Mouse (Mus musculus) CH12.LX (cell line): ENCODE measurements around the gene Cobl.

Experiments
- EP300 ChIP-seq: IDR thresholded peaks from 2 replicates; pipeline ENCODE4 v1.6.1; 2011; ENCODE audit warnings: low read length, improper control_type of control experiment
- POLR2A ChIP-seq: IDR thresholded peaks from 2 replicates; pipeline ENCODE4 v1.6.1; 2011; ENCODE audit warnings: low read depth, mild to moderate bottlenecking, improper control_type of control experiment, low read length
- TCF12 ChIP-seq: IDR thresholded peaks from 2 replicates; pipeline ENCODE4 v1.6.1; 2014; ENCODE audit warnings: low read depth, mild to moderate bottlenecking, inconsistent platforms, low read length, improper control_type of control experiment
- USF1 ChIP-seq: IDR thresholded peaks from 2 replicates; pipeline ENCODE4 v1.6.1; 2014; ENCODE audit warnings: low read depth, mild to moderate bottlenecking, inconsistent platforms, low read length, improper control_type of control experiment

DNA sequence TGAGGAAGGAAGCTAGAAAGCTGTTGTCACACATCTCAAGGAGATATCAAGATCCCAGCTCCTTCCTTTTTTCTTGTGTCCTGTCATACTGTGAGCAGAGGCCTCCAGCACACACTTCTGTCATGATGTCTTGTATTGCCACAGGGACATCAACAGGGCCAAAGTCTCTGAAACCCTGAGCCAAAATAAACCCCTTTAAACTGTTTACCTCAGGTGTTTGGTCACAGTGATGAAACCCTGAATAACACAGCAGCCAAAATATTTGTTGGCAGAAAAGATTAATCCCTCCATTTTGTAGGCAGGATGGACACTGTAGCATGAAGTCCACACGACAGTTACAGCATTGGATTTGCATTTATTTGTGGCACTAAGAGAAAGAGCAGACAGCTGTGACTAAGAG is 228.4 kb downstream of the Cobl start:
- TF ChIP-seq POLR2A (no peak), EP300 (no peak), TCF12 (no peak), USF1 (no peak)
